Mouse (Mus musculus) CH12F3 (cell line): ENCODE measurements around the gene Agpat1.

Experiments
- in situ Hi-C: fragments of 300-500 bp; cut with MboI; formaldehyde crosslinking; loops from 2 replicates; pipeline ENCODE4 v1.14.3; 2020; ENCODE audit warnings: low sequenced_read_pairs

Agpat1 gene

GRCm38 (mm10) chr17:34604511-34605237 is 612 bp downstream of the Agpat1 start:
- in situ Hi-C loops: no loop called here

- in situ Hi-C loops: no loop called here
Measured at GRCm38 (mm10) chr17:34605609-34606008, 1.5 kb downstream of the Agpat1 start.

- in situ Hi-C loops: no loop called here
Measured at GRCm38 (mm10) chr17:34606186-34607039, 2.4 kb downstream of the Agpat1 start.

- in situ Hi-C loops: no loop called here
Measured at GRCm38 (mm10) chr17:34607997-34608396, 3.9 kb downstream of the Agpat1 start.

GRCm38 (mm10) chr17:34611050-34611449 is 7.0 kb downstream of the Agpat1 start:
- in situ Hi-C loops: no loop called here

- in situ Hi-C loops: no loop called here
Measured at GRCm38 (mm10) chr17:34613054-34613645, 9.1 kb downstream of the Agpat1 start.

GRCm38 (mm10) chr17:34613830-34614229 is 9.8 kb downstream of the Agpat1 start:
- in situ Hi-C loops: no loop called here

- in situ Hi-C loops: no loop called here
Measured at GRCm38 (mm10) chr17:34615871-34616270, 11.8 kb downstream of the Agpat1 start, which contains the start of gene Egfl8. Gene Egfl8, minus strand, starts transcription at chr17:34615971.

GRCm38 (mm10) chr17:34618999-34619398 is 14.9 kb downstream of the Agpat1 start:
- in situ Hi-C loops: no loop called here

- in situ Hi-C loops: loop anchor here (10.0 kb wide), 1 partner anchor 186 kb away; no protein-coding TSS in a partner anchor
Measured at GRCm38 (mm10) chr17:34621006-34621405, 16.9 kb downstream of the Agpat1 start.

- in situ Hi-C loops: loop anchor here (10.0 kb wide), 1 partner anchor 188 kb away; no protein-coding TSS in a partner anchor
Measured at GRCm38 (mm10) chr17:34623161-34623560, 19.1 kb downstream of the Agpat1 start.

GRCm38 (mm10) chr17:34624981-34625380 is 20.9 kb downstream of the Agpat1 start:
- in situ Hi-C loops: loop anchor here (10.0 kb wide), 1 partner anchor 190 kb away; no protein-coding TSS in a partner anchor

GRCm38 (mm10) chr17:34626062-34626772 is 22.2 kb downstream of the Agpat1 start:
- in situ Hi-C loops: loop anchor here (10.0 kb wide), 1 partner anchor 191 kb away; no protein-coding TSS in a partner anchor

- in situ Hi-C loops: loop anchor here (10.0 kb wide), 1 partner anchor 192 kb away; no protein-coding TSS in a partner anchor
Measured at GRCm38 (mm10) chr17:34626773-34627092, 22.7 kb downstream of the Agpat1 start.

GRCm38 (mm10) chr17:34627093-34627942 is 23.3 kb downstream of the Agpat1 start:
- in situ Hi-C loops: loop anchor here (10.0 kb wide), 1 partner anchor 193 kb away; no protein-coding TSS in a partner anchor

GRCm38 (mm10) chr17:34627943-34628643 is 24.0 kb downstream of the Agpat1 start, which contains the start of gene Ppt2:
Gene Ppt2, minus strand, starts transcription at chr17:34628510.
- in situ Hi-C loops: loop anchor here (10.0 kb wide), 1 partner anchor 193 kb away; no protein-coding TSS in a partner anchor

- in situ Hi-C loops: loop anchor here (10.0 kb wide), 1 partner anchor 194 kb away; no protein-coding TSS in a partner anchor
Measured at GRCm38 (mm10) chr17:34628644-34628967, 24.5 kb downstream of the Agpat1 start.

GRCm38 (mm10) chr17:34629221-34629751 is 25.2 kb downstream of the Agpat1 start, which contains the start of gene Prrt1:
Gene Prrt1, plus strand, starts transcription at chr17:34629533.
- in situ Hi-C loops: loop anchor here (10.0 kb wide), 1 partner anchor 194 kb away; no protein-coding TSS in a partner anchor
